Mouse (Mus musculus): ENCODE results near the gene Elk4. TPM values are rescaled to one million over a fixed set of nuclear protein-coding genes. Genes with fewer than 3 reads are reported as not detected.
A peak's percentile ranks its signal among the peaks of the same experiment; 100 is the strongest.

The Elk4 gene
- total RNA-seq, 2 experiments from 2014 or later: 59.2 to 59.9 TPM

GRCm38 (mm10) chr1:131983806-131984205 lies 23.6 kb upstream of the Elk4 start:
- DNase-seq: no peak

GRCm38 (mm10) chr1:131987432-131987831 lies 20.0 kb upstream of the Elk4 start:
- DNase-seq: no peak

- DNase-seq: no peak
Observed at GRCm38 (mm10) chr1:131989476-131989875, 17.9 kb upstream of the Elk4 start.

- DNase-seq: no peak
Observed at GRCm38 (mm10) chr1:131990083-131990760, 17.2 kb upstream of the Elk4 start.

- no peak for DNase-seq
Observed at GRCm38 (mm10) chr1:131992561-131993001, 14.8 kb upstream of the Elk4 start.

- peak; percentile 56 for DNase-seq
Observed at GRCm38 (mm10) chr1:131993169-131994040, 14.0 kb upstream of the Elk4 start.

- no peak for DNase-seq
Observed at GRCm38 (mm10) chr1:131995062-131995461, 12.3 kb upstream of the Elk4 start.

- no peak for DNase-seq
Observed at GRCm38 (mm10) chr1:132000506-132000905, 6.9 kb upstream of the Elk4 start.

- DNase-seq: no peak
Observed at GRCm38 (mm10) chr1:132001880-132002330, 5.5 kb upstream of the Elk4 start.

- no peak for DNase-seq
Observed at GRCm38 (mm10) chr1:132003111-132003510, 4.3 kb upstream of the Elk4 start.

- DNase-seq: peak; percentile 25
Observed at GRCm38 (mm10) chr1:132003817-132004216, 3.6 kb upstream of the Elk4 start.

GRCm38 (mm10) chr1:132004574-132005180 lies 2.7 kb upstream of the Elk4 start:
- no peak for DNase-seq

GRCm38 (mm10) chr1:132005466-132005865 lies 1.9 kb upstream of the Elk4 start:
- no peak for DNase-seq

GRCm38 (mm10) chr1:132006046-132006445 lies 1.4 kb upstream of the Elk4 start:
- no peak for DNase-seq

GRCm38 (mm10) chr1:132006721-132007120 lies 686 bp upstream of the Elk4 start:
- no peak for DNase-seq

- DNase-seq: peak; percentile 90
Observed at GRCm38 (mm10) chr1:132007828-132008827, 721 bp downstream of the Elk4 start.

GRCm38 (mm10) chr1:132008881-132009644 lies 1.7 kb downstream of the Elk4 start:
- DNase-seq: no peak

GRCm38 (mm10) chr1:132010632-132011501 lies 3.5 kb downstream of the Elk4 start:
- no peak for DNase-seq

GRCm38 (mm10) chr1:132011785-132012184 lies 4.4 kb downstream of the Elk4 start:
- DNase-seq: no peak

GRCm38 (mm10) chr1:132012861-132013260 lies 5.5 kb downstream of the Elk4 start:
- DNase-seq: no peak
